Mouse (Mus musculus) liver, embryonic 14.5 days (tissue): Measurements from ENCODE around the gene Klf11.

ENCODE experiments used
- CTCF ChIP-seq: IDR thresholded peaks from 2 replicates; pipeline ENCODE4 v1.5.1; 2016; ENCODE audit warnings: antibody characterized with exemption, low read depth, control low read depth
- EP300 ChIP-seq: IDR thresholded peaks from 2 replicates; pipeline ENCODE4 v1.6.1; 2016; ENCODE audit warnings: antibody characterized with exemption, low read depth

- TF ChIP-seq CTCF (peak; percentile 96), EP300 (no peak)
Measured at GRCm38 (mm10) chr12:24696500-24697483, 45.7 kb downstream of the Klf11 start.
